Mouse (Mus musculus): ENCODE data around the gene Carns1. TPM values are rescaled to one million over a fixed set of nuclear protein-coding genes. Genes with fewer than 3 reads are reported as not detected.

The Carns1 gene
- total RNA-seq, 2 experiments from 2014 or later, result 6.3 to 7.1 TPM

GRCm38 (mm10) chr19:4203148-4203547 is 27.9 kb upstream of the Carns1 start:
- no peak for DNase-seq (ENCODE audit: low spot score in 2 of 2)

- no peak for DNase-seq (ENCODE audit: low spot score in 2 of 2)
Observed at GRCm38 (mm10) chr19:4202149-4202548, 26.9 kb upstream of the Carns1 start.

- peak; percentile 91 to 97 for DNase-seq (ENCODE audit: low spot score in 2 of 2)
Observed at GRCm38 (mm10) chr19:4201291-4201909, 26.1 kb upstream of the Carns1 start, which contains the start of gene Rad9a. Gene Rad9a, minus strand, starts transcription at chr19:4201662.

DNA sequence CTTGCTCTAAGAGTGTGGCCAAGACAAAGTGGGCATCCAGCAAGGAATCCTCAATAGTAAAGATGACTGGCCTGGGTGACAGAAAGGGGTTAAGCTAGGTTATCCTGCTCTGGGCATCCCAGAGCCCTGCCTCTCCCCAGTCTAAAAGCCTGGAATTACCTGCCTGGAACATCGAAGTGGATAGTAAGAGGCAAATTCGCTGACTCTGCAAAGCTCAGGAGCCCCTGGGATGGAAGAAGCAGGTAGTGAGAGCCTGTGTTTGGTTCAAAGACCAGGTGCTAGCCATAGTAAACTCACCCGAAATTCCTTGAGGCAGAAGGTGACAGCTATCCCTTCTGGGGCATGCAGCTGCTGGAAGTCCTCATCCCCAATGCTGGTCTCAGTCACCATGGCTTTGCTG is 21.9 kb upstream of the Carns1 start:
- no peak for DNase-seq (ENCODE audit: low spot score in 2 of 2)

DNA sequence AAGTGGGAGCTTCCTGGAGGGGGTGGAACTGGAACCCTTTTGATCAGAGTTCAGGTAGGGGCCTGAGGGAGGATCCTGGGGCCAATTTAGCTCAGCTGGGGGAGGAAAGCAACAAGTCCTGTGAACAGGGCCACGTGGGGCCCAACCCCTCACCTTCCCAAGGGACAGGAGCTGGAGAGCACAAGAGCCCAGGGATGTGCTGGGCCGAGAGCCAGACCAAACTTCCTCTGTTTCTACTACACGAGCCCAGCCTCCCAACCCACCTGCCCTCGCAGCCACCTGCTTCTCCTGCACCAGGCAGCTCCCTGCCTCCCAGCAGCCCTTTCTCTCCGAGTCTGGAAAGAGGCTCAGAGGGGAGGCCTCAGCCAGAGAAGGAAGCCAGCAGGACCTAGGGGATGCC is 21.3 kb upstream of the Carns1 start:
- no peak for DNase-seq (ENCODE audit: low spot score in 2 of 2)

DNA sequence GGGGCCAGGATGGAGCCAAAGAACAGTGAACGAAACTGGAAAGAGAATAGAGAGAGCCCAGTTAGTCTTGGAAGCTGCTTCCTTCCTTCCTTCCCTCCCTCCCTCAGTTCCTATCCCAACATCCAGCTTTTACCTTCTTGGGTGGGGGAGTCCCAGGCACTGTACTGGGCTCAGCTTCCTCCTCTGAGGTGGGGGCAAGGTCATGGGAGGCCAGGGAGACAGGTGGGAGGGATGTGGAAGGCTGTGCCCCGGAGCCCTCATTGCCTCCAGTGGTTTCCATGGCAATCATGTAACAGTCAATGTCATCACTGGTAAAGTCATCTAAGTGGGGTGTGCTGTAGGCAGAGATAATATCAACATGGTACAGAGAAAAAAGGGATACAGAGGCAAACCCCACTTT is 20.8 kb upstream of the Carns1 start:
- DNase-seq (ENCODE audit: low spot score in 2 of 2), result no peak

DNA sequence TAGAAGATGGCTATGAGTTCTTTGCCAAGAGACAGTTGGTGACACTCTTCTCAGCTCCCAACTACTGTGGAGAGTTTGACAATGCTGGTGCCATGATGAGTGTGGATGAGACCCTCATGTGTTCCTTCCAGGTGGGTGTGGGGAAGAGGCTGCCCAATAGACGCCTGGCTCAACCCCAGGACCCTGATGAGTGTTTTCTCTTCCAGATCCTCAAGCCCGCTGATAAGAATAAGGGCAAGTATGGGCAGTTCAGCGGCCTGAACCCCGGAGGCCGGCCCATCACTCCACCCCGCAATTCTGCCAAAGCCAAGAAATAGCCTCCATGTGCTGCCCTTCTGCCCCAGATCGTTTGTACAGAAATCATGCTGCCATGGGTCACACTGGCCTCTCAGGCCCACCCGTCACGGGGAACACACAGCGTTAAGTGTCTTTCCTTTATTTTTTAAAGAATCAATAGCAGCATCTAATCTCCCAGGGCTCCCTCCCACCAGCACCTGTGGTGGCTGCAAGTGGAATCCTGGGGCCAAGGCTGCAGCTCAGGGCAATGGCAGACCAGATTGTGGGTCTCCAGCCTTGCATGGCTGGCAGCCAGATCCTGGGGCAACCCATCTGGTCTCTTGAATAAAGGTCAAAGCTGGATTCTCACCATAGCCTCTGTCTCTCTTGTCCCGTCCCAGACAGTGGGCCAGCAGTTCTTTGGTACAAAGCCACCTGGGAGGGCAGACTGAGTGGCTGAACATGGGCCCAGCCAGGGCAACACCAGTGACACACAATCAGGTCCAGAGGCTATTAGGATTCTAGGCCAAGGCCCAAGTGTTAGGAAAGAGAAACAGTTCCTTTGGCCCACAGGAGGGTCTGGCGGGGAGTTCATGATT is 19.7 kb upstream of the Carns1 start:
- no peak for DNase-seq (ENCODE audit: low spot score in 2 of 2)

DNA sequence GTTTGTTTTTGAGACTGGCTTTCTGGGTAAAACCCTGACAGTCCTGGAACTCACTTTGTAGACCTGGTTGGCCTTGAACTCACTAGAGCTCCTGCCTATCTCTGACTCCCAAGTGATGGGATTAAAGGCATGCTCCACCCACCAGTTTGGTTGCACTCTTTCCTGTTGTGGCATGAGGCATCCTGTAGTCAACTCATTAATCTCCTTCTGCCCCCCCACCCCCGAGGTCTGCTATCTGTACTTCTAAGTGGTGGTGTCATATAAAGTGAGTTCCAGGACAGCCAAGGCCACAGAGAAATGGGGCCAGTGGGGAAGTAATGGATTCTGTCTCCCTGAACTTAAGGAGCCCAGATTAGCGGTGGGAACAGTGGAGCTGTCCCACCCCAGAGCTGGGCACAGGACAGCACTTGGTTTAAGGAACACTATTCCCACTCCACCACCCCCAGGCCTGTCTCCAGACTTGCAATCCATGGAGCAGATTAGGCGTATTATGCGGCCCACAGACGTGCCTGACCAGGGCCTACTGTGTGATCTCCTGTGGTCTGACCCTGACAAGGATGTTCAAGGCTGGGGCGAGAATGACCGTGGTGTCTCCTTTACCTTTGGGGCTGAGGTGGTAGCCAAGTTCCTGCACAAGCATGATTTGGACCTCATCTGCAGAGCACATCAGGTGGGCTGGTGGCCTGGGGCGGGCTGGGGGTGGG is 18.9 kb upstream of the Carns1 start:
- DNase-seq (ENCODE audit: low spot score in 2 of 2), result no peak

- DNase-seq (ENCODE audit: low spot score in 2 of 2), result no peak
Observed at GRCm38 (mm10) chr19:4193129-4193528, 17.9 kb upstream of the Carns1 start.

GRCm38 (mm10) chr19:4192251-4192985 is 17.1 kb upstream of the Carns1 start:
- DNase-seq (ENCODE audit: low spot score in 2 of 2), result no peak

DNA sequence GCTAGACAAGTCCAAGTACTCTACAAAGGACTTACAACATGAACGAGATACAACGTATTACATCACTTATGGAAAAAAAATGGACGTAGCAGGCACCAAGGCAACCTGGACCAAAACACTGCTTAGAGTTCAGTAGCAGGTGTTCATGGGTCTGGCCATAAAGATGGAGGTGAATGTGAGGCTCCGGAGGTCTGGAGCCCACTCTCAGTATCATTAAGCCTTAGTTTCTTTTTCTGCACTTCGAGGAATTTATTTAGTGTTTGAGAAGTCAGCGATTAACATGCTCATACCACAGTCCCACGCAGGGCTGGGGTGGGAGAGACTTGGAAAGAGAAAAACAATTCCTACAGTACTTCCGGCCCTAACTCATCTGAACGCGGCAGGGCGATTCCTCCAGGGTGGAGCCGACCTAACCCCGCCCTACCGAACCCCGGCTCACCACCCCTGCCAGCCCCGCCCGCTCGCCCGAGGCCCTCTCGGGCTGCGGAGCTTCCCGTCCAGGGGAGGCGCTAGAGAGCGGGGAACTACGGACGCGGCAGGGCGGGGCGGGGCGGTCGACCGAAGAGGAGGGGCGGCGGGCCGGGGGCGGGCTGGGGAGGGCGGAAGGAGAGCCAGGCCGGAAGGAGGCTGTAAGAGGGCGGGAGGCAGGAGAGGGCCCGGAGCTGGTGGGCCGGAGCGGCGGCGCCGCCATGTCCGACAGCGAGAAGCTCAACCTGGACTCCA is 16.4 kb upstream of the Carns1 start, which contains the start of gene Ppp1ca:
Ppp1ca (plus strand) TSS at position 538 of the 723 bp plus-strand sequence.
- DNase-seq (ENCODE audit: low spot score in 2 of 2), result peak; percentile 85 to 94

DNA sequence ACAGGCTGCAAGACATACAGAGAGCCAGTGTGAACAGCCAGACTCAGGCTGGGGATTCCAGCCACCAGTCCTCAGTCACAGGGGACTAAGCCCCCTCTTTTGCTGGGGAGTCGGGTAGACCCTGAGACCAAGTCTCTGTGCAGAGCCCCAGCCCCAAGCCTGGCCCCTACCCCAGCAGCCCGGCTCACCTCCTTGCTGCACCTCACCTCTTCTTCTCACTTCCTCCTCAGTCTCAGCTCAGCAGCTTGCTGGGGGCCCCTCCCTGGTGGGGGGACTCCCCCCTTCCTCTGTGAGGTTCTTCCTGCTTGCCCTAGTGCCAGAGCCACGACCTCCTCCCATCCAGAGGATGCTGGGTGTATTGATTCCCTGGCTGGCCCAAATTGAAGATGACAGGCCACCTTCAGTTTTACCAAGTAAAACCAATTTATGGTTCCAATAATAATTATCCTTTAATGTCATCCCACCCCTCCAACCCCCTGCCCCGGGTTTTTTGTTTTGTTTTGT is 15.6 kb upstream of the Carns1 start, which contains the start of gene Tbc1d10c:
Tbc1d10c (minus strand) TSS at position 454 of the 504 bp plus-strand sequence.
- DNase-seq (ENCODE audit: low spot score in 2 of 2), result no peak

DNA sequence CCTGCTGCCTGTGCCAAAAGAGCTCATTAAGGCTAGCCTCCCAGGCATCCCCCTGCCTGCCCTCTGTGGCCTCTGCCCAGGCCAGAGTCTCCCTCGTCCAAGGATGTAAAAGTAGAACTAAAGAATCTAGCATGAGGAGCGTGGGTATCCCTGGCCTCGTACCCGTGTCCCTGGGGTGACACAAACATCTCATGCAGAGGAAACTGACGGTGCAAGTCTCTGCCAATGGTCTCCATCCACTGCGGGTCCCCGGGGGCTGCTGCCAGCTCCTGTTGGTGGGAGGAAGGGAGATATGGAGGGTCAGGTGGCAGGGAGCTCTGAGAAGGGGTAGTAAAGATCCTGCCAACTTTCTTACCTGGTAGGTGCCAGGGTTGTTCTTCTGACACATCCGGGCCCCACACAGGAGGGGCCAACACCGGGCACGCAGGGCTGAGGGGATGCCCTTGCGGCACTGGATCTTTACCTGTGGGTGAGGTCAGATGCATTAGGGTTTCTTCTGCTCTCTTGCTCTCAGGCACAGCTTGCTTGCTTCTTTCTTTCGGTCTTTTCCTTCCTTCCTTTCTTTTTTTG is 13.9 kb upstream of the Carns1 start:
- no peak for DNase-seq (ENCODE audit: low spot score in 2 of 2)

DNA sequence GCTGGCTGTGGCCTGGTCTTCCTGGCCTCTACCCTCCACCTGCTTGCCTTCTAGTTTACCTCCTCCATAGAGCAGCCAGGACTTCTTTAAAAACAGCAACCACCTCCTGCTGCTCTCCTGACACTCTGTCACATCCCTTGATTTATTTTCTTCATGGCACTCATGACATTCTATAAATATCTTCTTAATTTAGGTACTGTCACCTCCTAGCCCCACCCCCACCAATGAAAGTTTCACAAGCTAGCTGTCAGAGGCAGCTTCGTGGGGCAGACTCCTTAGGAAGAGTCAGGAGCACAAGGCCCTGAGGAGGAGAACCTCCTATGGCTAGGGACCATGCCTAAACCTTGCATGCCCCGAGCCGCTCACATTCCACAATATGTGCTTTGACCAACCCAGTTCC is 12.0 kb upstream of the Carns1 start:
- no peak for DNase-seq (ENCODE audit: low spot score in 2 of 2)

DNA sequence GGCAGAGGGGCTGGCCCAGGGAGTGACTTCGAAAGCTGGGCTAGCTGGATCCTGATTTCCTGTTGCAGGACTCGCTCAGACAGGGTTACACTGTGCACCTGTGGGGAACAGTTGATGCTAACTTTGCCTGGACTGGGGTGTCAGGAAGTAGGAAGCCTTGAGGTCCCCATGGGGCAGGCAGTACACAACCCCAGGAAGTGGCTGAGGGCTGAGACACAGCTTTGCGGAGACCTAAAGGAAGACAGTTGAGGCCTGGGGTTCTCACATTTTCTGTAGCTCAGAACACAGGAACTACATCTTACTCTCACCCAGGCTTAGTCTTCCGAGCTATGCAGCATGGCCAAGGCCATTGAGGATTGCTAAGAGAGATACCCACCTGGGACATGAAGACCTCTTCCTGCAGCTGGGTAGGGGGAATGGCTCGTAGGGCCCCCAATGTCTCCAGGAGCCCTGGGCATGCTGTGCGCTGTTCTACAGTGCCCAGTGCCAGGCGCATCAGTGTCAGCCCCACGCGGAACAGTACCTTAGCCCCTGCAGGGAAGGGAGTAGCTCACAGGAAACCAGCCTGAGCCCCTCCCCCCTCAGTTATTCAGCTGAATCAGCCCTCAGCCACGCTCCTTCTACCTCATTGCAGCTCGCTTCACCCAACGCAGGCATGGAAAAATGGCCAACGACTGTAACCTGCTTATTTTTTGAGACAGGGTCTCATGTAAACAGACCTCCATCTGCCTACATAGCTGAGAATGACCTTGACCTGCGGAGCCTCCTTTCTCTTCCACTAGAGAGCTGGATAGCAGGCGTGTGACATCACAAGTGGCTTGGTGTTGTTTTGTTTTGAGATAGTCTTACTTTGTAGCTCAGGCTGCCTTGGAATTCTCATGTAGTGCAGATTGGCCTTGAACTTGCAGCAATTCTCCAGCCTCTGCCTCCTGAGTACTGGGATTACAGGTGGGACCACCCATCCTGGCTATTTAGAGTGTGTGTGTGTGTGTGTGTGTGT is 10.0 kb upstream of the Carns1 start:
- DNase-seq (ENCODE audit: low spot score in 2 of 2), result no peak

GRCm38 (mm10) chr19:4183689-4184088 is 8.4 kb upstream of the Carns1 start:
- no peak for DNase-seq (ENCODE audit: low spot score in 2 of 2)

- peak; percentile 69 to 83 for DNase-seq (ENCODE audit: low spot score in 2 of 2)
Observed at GRCm38 (mm10) chr19:4181892-4182291, 6.6 kb upstream of the Carns1 start.

DNA sequence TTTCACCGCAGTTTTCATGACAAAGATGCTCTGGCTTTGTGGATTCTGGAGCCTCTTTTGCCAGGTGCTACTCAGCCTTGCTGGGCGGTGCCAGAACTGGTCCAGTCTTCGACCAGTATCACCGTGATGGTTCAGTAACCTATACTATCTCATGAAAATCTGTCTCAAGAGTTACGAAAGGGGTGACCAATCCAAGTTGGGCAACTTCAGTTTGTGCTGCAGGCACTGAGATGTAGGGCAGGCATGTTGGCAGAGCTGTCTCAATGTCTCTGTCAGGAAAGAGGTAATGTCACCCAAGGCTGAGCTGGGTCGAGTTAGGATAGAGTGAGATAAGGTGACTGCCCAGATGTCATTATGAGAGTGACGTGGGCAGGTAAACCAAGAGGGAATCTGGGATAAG is 5.1 kb upstream of the Carns1 start:
- DNase-seq (ENCODE audit: low spot score in 2 of 2), result no peak

- DNase-seq (ENCODE audit: low spot score in 2 of 2), result no peak
Observed at GRCm38 (mm10) chr19:4172925-4173324, 2.4 kb downstream of the Carns1 start.

Measured in layer of hippocampus, adult 18-20 months (tissue).